Mouse (Mus musculus) lung, postnatal 4 days (tissue): ENCODE measurements around the gene Defb20.

ENCODE experiments used
- DNase-seq, 2 experiments: peaks; one replicate each; pipeline ENCODE4 v3.0.0; 2021

Gene Defb20

DNA sequence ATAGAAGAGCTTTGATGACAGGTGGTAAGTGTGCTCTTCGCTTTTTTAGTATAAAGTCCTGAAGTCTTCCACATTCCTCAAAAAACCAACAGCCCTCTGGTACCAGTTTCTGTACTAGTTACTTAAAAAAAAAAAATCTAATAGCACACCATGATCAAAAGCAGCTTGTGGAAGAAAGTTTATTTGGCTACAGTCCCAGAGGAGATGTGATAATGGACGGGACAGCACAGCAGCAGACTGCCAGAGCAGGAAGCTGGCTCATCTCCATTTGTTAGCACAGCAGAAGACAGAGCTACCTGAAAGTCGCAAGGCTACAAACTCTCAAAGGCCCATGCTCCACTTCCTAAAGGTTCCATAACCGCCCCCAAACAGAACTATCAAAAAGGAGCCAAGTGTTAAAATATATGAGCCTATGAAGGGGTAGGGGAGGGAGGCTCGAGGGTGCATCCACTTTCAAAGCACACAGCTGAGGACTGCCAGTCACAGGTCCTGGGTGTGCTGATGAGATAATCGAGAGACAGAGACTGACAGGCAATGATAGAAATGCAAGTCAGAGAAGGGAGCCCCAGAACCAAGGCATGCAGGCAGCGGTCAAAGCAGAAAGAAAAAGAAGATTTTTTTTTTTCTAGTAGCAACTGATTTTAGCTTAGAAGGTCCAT, 23.5 kb downstream of the Defb20 start:
- DNase-seq, result no peak

DNA sequence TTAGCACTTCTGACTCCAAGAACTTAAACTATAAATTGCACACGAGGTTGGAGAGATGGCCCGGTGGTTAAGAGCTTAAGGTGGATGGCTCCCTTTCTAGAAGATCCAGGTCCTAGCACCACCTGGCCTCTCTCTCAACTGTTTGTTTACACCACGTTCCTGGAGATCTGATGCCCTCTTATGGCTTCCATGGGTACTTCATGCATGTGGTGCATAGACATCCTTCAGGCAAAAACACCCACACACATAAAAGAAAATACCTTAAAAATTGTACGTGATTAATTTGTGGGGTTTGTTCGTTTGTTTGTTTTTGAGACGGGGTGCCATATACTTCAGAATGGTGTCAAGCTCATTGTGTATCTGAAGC, 24.0 kb downstream of the Defb20 start:
- DNase-seq, result no peak

DNA sequence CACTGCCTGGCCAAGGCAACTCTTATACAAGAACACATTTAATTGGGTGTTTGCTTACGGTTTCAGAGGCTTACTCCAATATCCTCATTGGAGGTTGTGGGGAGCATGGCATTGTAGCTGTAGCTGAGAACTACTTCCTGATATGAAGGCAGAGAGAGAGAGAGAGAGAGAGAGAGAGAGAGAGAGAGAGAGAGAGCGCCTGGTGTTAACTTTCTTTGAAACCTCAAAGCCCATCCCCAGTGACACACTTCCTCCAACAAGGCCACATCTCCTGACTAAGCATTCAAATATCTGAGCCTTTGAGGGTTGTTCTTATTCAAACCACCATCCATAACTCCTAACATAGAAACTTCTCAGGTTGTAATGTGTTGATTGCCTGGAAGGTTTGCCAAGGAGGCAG, 27.1 kb downstream of the Defb20 start:
- no peak for DNase-seq

DNA sequence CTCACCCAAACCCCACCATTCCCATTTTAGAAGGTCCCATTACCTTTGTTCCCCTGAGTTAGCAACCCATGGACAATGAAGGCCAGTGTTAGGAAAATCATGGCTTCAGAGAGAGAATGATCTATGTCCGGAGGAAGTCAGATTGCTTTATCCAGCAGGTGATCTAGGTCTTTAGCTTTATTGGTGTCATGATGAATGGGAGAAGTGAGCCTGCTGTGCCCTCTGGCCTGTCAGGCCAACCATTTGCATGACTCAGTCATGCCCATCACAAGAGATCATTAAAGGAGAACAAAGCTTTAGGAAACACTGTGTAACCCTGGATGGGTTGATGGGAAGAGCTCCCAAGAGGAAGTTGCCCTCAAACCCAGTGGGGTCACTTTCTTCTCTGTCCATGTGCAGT, 34.7 kb downstream of the Defb20 start, which contains the start of gene Defb26:
Gene Defb26, minus strand, starts transcription at position 101 of the 400 bp plus-strand sequence.
- no peak for DNase-seq

DNA sequence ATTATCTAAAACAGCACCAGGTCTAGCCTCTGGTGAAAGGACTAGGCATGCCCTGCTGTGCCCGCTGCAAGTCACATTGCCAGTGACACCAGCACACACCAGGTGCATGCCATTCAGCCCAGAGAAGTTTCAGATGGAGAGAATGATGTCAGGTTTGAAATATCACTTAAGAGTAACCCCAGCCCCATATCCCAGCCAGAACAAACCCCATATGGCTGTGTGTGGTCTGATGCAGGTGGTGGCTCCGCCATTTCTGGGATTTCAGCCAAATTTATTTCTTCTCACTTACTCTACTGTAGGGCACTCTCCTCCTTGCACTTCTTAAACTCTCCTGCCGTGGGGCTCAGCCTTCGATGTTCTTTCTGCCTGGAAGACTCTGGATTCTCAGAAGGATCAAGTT, 39.2 kb downstream of the Defb20 start:
- DNase-seq, result no peak

DNA sequence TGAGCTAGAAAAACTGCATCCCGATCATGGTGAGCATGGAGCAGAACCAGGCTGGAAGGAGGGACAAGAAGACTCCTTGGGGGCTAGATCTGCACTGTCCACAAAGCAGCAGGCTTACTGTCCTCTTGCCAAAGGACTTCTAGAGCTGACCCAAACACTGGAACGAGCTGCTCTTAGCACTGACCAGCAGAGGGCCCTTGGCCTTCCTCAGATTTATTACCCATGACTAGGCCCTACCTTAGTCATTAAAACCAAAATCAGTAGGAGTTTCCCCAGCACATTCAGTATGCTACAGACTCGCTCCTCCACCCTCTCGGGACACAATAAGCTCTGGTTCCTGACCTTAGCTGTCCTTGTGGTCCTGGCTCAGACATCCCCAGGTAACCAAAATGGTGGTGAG, 41.1 kb downstream of the Defb20 start, which contains the start of gene Defb28:
Gene Defb28, plus strand, starts transcription at position 275 of the 400 bp plus-strand sequence.
- no peak for DNase-seq
